Mouse (Mus musculus) ES-Bruce4 (cell line): Measurements from ENCODE around the gene Alpk3. TPM values are rescaled to one million over a fixed set of nuclear protein-coding genes. Genes with fewer than 3 reads are reported as not detected.

Experiments used
- H3K27ac ChIP-seq: 2 replicates; pipeline ENCODE4 v1.5.1; 2012; ENCODE audit warnings: low read length, inconsistent platforms; ENCODE audit not compliant: insufficient read depth
- H3K27me3 ChIP-seq: 2 replicates; pipeline ENCODE4 v1.6.1; 2012; ENCODE audit warnings: mild to moderate bottlenecking, low read length, inconsistent platforms; ENCODE audit not compliant: control insufficient read depth, poor library complexity, insufficient read depth, severe bottlenecking
- H3K36me3 ChIP-seq: 2 replicates; pipeline ENCODE4 v1.6.1; 2012; ENCODE audit warnings: inconsistent platforms, mild to moderate bottlenecking, low read length, moderate library complexity; ENCODE audit not compliant: control insufficient read depth, poor library complexity, insufficient read depth, severe bottlenecking
- H3K4me1 ChIP-seq: one replicate; pipeline ENCODE4 v1.8.1; 2011; ENCODE audit warnings: low read length; ENCODE audit not compliant: control insufficient read depth, insufficient read depth
- H3K4me3 ChIP-seq: 2 replicates; pipeline ENCODE4 v1.5.1; 2011; ENCODE audit warnings: low read depth, mild to moderate bottlenecking, low read length
- H3K9ac ChIP-seq: 2 replicates; pipeline ENCODE4 v1.6.1; 2012; ENCODE audit warnings: low read depth, mild to moderate bottlenecking, inconsistent platforms; ENCODE audit not compliant: poor library complexity, severe bottlenecking
- H3K9me3 ChIP-seq: replicated peaks from 2 replicates; pipeline ENCODE4 v1.6.1; 2012; ENCODE audit warnings: mild to moderate bottlenecking, low read length, inconsistent platforms; ENCODE audit not compliant: control insufficient read depth, poor library complexity, insufficient read depth, severe bottlenecking
- CTCF ChIP-seq: IDR thresholded peaks from one replicate; pipeline ENCODE4 v1.8.1; 2011; ENCODE audit warnings: low read depth, low read length
- EP300 ChIP-seq: IDR thresholded peaks from 2 replicates; pipeline ENCODE4 v1.6.1; 2011; ENCODE audit warnings: low read depth, low read length; ENCODE audit not compliant: insufficient read depth
- POLR2A ChIP-seq: IDR thresholded peaks from one replicate; pipeline ENCODE4 v1.8.1; 2011; ENCODE audit warnings: low read length; ENCODE audit not compliant: insufficient read depth
- polyA plus RNA-seq: library from polyadenylated mRNA; stranded (reverse); fragments of >200 nt; gene quantifications from 2 replicates; pipeline ENCODE4 v1.2.4, GENCODE M21; 2011; ENCODE audit warnings: low read depth; ENCODE audit not compliant: missing spikeins, insufficient read depth, insufficient read length

Gene Alpk3
- polyA plus RNA-seq, result 3.1 and 3.2 TPM in 2 replicates

DNA sequence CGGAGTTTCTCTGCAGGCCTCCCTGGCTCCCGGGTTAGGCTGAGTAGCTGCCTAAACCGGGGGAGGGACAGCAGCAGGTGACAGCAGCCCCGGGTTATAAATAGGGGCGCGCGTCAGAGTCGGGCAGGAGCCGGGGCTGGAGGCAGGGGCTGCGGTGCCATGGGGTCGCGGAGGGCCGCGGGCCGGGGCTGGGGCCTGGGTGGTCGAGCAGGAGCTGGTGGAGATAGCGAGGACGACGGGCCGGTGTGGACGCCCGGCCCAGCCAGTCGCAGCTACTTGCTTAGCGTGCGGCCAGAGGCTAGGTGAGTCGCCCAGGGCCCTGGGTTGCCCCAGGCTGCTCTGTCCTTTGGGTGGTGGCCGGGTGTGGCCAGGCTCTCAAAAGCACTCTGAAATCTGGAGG, at the start of gene Alpk3:
Gene Alpk3 (plus strand): TSS at position 130 of the 400 bp plus-strand sequence.
- Histone ChIP-seq H3K27me3 (no peaks in the 10 kb centered on the region), H3K4me3 (peak within 1 kb of the TSS; percentile 41), H3K9me3 (no peaks in the 10 kb centered on the region)

DNA sequence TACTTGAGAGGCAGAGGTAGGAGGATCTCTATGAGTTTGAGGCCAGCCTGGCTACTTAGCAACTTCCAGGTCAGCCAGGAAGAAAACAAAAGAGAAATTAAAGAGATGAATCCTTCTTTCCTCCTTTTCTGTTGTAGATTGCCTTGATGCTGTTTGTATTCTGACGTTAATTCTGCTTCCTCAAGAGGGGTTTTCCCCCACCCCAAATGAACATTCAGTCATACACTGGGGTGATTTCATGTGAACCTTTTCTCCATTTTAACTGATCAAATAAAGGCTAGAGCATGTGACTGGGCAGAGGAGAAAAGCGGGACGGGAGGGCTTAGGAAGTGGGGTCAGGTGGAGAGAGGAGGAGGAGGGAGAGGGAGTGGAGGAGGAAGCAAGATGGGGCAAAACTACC, 49.1 kb upstream of the Alpk3 start:
- no peak overlapping the region for H3K4me3 ChIP-seq
- H3K36me3 ChIP-seq, result no peaks in the 10 kb centered on the region
- TF ChIP-seq EP300 (no peak), POLR2A (no peak), CTCF (no peak)
- no peak overlapping the region for H3K9ac ChIP-seq
- no peak overlapping the region for H3K27ac ChIP-seq
- H3K27me3 ChIP-seq, result no peaks in the 10 kb centered on the region
- no peaks in the 10 kb centered on the region for H3K9me3 ChIP-seq
- H3K4me1 ChIP-seq, result peaks cover 2% of the 10 kb centered on the region

More for the DNA sequence above, at the start of gene Alpk3:
- H3K9ac ChIP-seq, result peak within 1 kb of the TSS; percentile 74
- H3K27ac ChIP-seq, result no peak within 1 kb of the TSS
- no peaks in the 10 kb centered on the region for H3K36me3 ChIP-seq
- no peak for TF ChIP-seq CTCF
- TF ChIP-seq EP300, result no peak
- no peak for TF ChIP-seq POLR2A
- H3K4me1 ChIP-seq, result no peaks in the 10 kb centered on the region

DNA sequence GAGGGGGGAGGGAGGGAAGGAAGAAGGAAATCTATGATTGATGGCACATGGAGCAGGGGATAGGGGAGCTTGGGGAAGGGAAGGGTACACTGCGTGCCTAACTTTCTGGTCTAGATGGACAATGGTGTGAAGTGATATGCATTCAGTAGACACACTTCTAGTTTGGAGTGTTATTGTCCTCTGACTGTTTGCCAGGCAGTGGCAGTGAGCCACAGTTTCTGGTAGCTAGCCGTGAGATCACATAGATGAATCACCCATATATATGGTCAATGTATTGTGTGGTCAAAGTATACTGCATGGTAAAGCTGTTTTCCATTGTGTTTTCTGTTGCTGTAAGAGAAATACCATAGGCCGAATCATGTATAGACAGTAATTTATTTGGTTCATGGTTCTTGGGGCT, 45.8 kb upstream of the Alpk3 start:
- TF ChIP-seq POLR2A (no peak), CTCF (no peak), EP300 (no peak)
- Histone ChIP-seq H3K36me3 (no peaks in the 10 kb centered on the region), H3K4me3 (no peak overlapping the region), H3K27me3 (no peaks in the 10 kb centered on the region), H3K9ac (no peak overlapping the region), H3K9me3 (no peaks in the 10 kb centered on the region), H3K4me1 (peaks cover 2% of the 10 kb centered on the region), H3K27ac (no peak overlapping the region)

- H3K36me3 ChIP-seq, result peaks cover 9% of the 10 kb centered on the region
These were observed 37.1 kb upstream of the Alpk3 start for GRCm38 (mm10) chr7:81020307-81020706.

GRCm38 (mm10) chr7:81022731-81023130, 34.7 kb upstream of the Alpk3 start:
- TF ChIP-seq POLR2A (no peak), EP300 (no peak), CTCF (no peak)
- Histone ChIP-seq H3K9me3 (no peaks in the 10 kb centered on the region), H3K4me1 (no peaks in the 10 kb centered on the region), H3K36me3 (peaks cover 14% of the 10 kb centered on the region), H3K9ac (no peak overlapping the region), H3K27ac (no peak overlapping the region), H3K4me3 (no peak overlapping the region), H3K27me3 (no peaks in the 10 kb centered on the region)

More at GRCm38 (mm10) chr7:81020307-81020706, 37.1 kb upstream of the Alpk3 start:
- Histone ChIP-seq H3K9me3 (no peaks in the 10 kb centered on the region), H3K4me1 (no peaks in the 10 kb centered on the region), H3K27me3 (no peaks in the 10 kb centered on the region), H3K27ac (no peak overlapping the region), H3K9ac (no peak overlapping the region), H3K4me3 (no peak overlapping the region)
- TF ChIP-seq EP300 (no peak), CTCF (no peak), POLR2A (no peak)

DNA sequence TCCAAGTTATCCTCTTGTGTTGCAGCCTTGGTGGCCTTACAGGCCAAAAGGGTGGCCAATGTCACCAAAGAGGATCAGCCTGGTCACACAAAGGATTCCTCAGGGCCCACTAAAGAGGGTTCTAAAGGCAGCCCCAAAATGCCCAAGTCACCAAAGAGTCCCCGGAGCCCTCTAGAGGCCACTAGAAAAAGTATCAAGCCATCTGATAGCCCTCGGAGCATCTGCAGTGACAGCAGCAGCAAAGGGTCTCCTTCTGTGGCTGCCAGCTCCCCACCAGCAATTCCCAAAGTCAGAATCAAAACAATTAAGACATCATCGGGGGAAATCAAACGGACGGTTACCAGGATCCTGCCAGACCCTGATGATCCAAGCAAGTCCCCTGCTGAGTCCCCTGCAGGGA, 33.3 kb upstream of the Alpk3 start:
- H3K27me3 ChIP-seq, result no peaks in the 10 kb centered on the region
- no peak overlapping the region for H3K27ac ChIP-seq
- TF ChIP-seq POLR2A (no peak), CTCF (no peak), EP300 (no peak)
- H3K9me3 ChIP-seq, result no peaks in the 10 kb centered on the region
- peaks cover 14% of the 10 kb centered on the region for H3K36me3 ChIP-seq
- H3K9ac ChIP-seq, result no peak overlapping the region
- H3K4me1 ChIP-seq, result no peaks in the 10 kb centered on the region
- no peak overlapping the region for H3K4me3 ChIP-seq
